Mouse (Mus musculus): Measurements from ENCODE around the gene Zfp74.
"Not testable (repeated sequence)": the region's sequence is repeated elsewhere in the genome, so short reads cannot be mapped to it uniquely, and the experiment has no call there.

The Zfp74 gene

DNA sequence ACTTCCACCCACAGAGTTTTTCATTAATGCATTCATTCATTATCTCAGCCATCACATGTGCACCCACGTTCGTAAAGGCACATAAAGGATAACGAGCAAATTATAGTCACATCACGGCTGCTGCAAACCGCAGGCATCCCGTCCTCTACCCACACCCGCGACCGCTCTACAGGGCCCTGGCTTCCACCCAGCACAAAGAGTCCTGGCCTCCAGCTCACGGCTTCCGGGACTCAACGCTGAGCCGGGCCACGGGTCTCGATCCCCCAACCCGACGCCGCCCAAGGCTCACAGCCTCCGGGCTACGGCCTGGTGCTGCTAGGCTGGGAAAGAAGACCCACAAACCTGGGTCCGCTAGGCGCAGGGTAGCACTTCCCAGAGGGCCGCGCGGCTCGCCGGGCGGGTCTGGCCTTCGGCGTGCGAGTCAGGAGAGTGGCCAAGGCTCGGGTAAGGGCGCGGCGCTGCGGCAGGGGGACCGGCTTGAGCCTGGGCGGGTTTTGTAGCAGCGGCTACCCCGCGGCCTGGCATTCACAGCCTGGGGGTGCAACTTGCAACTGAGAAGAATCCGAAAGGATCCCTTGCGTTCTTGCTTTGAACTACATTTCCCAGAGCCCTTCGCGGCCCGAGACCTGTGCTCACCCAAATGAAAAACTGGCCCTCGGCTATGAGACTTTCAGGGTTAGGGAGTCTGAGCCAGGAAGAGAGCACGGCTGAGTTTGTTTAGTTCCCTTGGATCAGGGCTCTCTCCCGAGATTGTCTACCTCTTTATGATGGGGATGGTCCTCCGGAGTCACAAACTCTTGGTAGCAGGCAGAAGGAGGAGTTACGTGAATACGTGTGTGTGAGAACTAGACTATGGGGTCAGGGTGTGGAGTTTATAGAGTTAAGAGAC, at the start of gene Zfp74:
Gene Zfp74 (minus strand): TSS at position 577 of the 889 bp plus-strand sequence.
- DNase-seq (ENCODE audit: low spot score) = peak; percentile 90

DNA sequence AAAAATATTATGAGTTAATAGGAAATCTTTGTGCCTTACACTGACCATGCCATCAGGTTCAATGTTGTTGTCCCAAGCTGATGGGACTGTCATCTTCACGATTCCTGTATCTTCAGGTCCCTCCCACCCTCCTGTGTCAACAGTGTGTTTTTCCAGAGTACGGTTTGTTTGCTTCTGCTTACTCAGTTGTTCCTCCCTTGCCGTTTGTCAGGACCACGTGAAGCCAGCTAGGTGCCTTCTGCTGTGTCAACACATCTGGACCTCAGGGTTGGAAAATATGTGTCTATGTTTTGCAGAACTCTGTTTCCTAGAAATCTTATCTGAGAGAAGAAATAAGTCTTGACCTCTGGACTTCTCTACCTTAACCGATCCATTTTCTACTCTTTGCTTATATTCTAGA, 46.7 kb upstream of the Zfp74 start:
- DNase-seq (ENCODE audit: low spot score) = no peak

DNA sequence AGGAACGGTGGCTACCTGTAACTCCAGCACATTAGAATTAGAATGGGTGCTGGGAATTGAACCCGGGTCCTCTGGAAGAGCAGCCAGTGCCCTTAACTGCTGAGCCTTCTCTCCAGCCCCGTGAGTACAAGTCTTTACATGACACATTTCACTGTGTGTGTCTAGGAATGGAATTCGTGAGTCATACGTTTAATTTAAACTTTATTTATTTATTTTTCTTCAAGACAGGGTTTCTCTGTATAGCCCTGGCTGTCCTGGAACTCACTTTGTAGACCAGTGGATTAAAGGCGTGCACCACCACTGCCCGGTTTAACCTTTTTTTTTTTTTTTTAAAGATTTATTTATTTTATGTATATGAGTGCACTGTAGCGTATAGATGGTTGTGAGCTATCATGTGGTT, 41.2 kb upstream of the Zfp74 start:
- DNase-seq (ENCODE audit: low spot score) = no peak

DNA sequence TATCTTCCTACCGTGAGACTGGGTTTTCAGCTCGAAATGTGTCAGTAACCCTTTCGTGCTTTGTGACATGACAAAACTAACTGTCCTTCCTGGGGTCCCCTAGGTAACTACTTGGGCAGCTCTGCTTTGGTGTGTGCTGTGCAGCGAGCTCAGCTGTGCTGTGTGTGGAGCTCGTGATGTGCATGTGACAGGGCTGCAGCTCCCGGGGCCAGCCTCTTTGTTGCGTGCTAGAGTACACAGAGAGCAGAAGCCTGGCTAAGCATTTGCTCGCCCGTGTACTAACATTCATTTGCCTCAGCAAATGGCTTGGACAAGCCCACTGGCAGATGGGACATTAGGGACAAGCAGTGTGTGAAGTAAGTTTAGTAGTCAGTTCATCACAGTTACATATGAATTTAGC, 39.5 kb upstream of the Zfp74 start:
- DNase-seq (ENCODE audit: low spot score) = no peak

DNA sequence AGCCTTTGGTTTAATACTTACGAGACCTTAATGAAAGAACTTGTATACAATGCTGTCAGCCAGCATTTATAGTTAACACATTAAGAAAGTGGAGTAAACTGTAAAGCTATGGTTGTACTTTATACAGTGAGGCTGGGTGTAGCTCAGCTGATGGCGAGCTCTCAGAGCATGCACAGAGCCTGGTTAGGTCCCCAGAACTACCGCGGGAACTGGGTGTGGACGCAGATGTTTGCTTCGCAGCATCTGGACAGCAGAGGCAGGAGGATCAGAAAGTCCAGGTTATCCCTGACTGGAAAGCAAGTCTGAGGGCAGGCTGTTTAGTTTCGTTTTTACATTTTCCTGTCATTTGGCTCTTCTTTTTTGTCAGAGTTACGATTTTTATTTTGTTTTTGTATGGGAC, 38.8 kb upstream of the Zfp74 start:
- no peak for DNase-seq (ENCODE audit: low spot score)

DNA sequence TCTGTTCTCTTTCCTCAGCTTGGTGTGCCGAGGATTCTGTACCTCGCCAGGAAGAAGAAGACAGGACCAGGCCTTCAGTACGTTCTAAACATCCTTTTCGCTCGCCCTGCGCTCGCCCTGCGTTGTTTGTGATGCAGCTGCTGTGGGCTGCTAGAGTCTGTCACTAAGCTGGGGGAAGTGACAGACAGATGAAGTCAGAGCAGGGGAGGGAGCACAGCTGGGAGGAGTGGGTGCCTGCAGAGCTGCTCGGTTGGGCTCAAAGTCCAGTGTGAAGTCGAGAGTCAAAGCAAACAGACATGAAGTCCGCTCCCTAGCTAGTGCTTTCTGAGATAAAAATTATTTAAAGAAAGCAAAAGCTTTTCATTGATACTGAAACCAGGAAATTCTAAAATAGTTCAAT, 35.1 kb upstream of the Zfp74 start:
- DNase-seq (ENCODE audit: low spot score) = no peak

DNA sequence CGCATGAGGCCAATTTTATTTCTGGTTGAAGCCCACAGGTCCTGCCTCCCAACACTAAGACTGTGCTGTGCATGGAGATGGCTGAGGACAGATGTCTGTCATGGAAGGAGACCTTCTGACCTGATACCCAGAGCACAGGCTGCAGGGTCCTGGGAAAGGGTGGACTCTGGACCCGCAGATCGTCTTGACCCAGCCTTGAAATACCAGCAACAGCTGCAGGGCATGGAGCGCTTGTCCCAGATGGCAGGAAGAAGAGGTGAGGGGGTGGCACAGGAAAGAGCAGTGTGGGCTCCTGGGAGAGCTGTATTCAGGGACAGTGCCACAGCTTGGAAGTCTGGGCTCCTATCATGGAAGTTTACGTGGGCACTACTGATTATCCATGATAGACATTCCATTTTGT, 33.7 kb upstream of the Zfp74 start:
- DNase-seq (ENCODE audit: low spot score) = no peak

DNA sequence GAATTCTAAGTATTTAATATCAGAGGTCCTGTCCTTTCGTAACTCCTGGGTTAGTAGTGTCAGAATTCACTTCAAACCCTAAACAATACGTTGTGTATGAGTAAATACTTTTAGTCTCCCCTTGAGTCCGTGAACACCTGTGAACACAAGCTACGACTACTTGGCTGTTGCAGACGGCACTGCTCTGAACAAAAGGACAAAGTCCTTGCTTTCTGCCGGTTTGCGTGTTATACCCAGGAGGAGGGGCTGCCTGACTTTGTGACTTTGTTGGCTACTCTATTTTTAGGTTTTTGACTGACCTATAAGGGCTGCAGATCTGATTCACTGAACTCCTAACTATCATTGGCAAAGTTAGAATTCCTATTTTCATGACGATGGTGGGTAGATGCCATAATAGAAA, 32.2 kb upstream of the Zfp74 start:
- no peak for DNase-seq (ENCODE audit: low spot score)

DNA sequence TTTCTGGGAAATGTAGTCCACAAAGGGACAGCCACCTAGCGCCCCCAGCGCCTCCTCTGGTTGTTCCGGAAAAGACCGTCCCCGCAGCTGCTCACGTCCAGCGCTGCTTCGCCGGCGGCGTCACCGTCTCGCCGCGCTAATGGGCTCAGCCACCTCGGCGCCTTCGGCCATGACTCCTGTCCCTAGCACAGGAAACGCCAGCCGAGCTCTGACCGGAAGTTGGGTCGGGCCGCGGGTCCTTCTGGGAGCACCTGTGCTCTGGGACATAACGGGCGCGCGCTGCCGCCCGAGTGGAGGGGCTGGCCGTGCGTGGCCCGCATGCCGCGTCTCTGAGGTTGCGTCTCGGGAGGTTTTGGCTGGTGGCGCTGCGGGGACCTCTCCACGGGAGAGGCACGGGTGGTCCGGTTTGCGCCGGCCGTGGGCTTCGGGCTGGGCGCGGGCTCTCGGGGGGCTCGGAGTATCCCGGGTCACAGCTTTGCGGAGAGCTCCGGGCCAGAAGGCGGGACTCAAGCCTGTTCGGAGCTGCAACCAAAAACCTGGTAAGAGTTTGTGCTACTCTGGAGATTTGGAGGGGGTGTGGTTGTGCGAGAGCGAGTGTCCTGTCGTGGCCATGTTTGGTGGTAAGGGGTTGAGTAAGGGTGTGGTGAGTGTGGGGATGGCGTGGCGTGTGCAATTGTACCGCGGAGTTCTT, 29.9 kb upstream of the Zfp74 start, which contains the start of gene Zfp568:
Gene Zfp568 (plus strand): TSS at position 266 of the 691 bp plus-strand sequence.
- DNase-seq (ENCODE audit: low spot score) = peak; percentile 97

DNA sequence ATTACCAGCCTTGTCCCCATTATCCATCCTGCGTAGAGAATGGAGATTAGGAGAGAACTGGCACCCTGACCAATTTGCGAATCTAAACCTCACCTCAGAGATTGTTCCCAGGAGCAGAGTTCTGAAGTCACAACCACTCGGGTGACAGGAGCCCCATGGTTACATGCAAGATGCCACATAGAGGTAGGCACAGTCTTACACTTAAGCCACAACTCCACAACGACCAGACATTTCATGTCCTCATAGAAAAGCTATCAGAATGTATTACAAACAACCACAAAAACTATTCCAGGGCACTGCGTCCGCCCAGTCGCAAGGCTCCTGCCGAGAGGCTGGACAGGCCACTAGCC, 29.4 kb upstream of the Zfp74 start:
- DNase-seq (ENCODE audit: low spot score) = no peak

DNA sequence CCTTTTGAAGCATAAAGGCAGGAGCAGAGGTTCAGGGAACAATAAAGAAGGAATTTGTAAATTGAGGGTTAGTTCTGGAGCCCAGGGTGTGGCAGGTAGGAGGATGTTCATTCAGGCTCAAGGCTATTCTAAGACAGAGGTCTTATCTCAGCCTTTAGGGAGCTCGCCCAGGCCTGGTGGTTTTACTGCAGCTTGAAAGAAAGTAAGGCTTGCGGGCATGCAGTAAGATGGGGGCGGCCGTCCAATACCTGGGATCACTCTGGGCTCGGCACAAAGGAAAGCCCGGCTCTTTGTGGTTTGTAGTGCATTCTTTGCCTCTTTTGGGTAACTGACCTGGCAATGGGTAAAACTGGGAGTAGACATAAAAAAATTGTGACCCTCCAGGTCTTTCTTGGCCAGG, 29.0 kb upstream of the Zfp74 start:
- DNase-seq (ENCODE audit: low spot score) = no peak

DNA sequence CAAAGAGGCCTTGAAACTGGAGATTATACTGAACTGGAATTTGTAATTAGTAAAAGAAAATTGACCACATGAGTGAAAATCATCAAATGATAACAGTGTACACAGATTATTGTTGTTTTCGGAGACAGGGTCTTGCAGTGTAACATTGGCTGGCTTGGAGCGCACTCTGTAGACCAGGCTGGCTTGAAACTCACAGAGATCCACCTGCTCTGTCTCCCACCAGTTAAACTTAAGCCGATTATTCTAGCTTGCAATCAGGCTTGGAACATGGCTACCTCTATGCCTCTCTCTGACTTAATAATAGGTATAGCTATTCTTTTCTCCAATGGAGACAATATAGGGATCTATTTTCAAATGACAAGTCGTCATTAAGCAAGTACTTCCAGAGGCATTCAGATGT, 28.5 kb upstream of the Zfp74 start:
- no peak for DNase-seq (ENCODE audit: low spot score)

DNA sequence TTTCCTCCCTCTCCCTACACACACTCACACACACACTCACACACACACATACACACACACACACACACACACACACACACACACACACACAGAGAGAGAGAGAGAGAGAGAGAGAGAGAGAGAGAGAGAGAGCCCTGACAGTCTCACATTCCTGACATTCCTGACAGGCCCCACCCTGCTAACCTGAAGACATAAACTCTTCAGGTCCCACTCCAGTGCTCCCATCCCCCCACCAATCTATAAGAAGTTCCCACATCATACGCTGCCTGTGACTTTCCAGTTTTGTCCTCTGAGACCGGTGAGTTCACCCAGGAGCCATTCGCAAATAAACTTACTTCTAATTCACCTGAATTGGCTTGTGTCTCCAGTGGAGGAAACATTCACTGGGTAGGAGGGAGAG, 28.0 kb upstream of the Zfp74 start:
- DNase-seq (ENCODE audit: low spot score) = no peak

DNA sequence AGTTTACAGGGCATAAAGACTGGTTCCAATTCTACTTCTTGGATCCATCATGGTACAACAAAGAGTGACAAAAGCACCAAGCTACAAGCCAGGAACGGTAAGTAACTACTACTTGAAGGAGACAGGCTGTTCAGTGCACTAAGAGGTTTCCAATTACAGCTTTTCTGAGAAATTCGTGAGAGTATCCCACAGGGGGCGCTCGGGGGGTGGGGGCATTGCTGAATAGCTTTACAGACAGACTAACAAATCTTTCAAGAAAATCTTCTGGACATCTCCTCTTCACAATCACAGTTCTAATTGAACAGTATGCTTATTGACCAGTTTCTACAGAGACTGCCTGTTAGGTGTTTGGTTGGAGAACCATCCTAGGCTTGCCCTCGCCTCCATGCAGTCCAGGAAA, 27.6 kb upstream of the Zfp74 start:
- DNase-seq (ENCODE audit: low spot score) = no peak

DNA sequence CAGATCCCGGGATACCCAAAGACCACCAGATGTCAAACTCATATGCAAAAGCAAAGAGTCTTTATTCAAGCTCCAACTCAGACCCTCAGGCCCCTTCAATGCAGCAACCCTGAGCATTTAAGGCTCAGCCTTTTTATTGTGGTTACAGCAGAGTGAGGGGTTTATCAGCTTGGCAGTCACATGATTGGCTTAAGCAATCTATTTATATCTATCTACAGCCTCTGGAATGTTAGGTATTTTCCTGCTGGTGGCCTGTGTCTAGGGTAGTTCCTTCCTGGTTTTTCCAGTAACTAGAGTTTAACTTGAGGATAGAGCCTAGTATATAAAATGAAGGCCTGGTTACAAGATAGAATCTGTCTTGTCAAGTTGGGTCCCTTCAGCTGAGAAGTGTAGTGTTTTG, 26.9 kb upstream of the Zfp74 start:
- DNase-seq (ENCODE audit: low spot score) = no peak

DNA sequence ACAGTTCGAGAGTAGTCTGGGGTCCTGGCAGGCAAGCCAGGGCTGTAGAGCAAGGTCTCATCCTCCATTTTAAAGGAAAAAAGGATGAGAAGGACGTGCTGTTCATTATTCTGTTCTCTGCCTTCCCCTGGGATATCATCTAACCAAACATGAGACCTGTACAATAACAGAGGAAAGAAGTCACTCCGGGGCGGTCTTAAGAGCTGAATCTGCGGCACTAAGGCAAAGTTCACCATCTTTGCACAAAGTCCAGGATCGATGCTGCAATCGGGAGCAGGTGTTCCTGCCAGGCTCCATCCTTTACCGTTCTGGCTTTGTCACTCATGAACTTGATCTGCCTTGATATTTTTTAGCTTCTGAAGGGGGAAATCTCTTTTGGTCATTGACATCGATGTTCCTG, 16.8 kb upstream of the Zfp74 start:
- no peak for DNase-seq (ENCODE audit: low spot score)

DNA sequence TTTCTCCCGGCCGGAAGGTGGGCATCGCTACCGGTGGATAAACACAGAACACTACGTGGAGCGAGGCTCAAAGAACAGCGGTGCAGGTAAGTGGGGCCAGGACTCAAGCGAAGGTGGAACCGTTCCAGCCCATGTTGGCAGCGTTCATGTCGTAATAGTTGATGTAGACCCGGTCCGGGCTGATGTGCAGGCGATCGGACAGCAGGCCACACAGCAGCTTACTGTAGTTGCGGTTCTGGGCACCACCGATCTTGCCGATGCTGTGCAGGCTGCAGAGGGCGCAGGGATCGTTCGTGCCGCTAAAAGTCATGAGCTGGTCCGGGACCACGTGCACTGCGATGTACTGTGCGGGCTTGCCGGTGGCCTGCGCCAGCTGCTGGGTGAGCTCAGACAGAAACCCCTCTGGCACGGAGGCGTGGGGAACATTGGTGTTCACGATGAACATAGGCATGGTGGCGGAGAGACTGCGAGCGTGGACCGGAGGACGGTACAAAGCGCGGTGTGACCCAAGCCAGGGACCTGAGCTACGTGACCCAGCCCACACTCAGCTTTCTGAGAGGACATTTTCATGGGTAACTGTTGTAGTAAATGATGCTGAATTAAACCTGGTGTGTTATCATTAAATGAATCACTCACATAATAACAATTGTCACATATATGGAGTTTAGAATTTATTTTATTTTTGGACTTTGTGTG, 11.4 kb upstream of the Zfp74 start:
- DNase-seq (ENCODE audit: low spot score) = not testable (repeated sequence)

DNA sequence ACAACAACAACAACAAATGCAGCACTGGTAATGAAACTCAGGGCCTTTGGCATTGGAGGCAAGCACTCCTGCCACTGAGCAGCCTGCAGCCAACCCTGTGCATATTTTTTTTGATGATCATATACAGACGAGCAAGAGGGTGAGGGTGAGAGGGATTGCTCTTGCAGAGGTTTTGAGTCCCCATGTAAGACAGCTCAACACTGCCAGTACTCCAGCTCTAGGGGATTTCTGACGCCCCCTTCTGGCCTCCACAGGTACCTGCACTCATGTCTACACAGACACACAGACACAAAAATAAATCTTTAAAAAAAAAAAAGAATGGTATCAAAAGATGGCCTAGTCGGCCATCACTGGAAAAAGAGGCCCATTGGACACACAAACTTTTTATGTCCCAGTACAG, 5.1 kb upstream of the Zfp74 start:
- no peak for DNase-seq (ENCODE audit: low spot score)

DNA sequence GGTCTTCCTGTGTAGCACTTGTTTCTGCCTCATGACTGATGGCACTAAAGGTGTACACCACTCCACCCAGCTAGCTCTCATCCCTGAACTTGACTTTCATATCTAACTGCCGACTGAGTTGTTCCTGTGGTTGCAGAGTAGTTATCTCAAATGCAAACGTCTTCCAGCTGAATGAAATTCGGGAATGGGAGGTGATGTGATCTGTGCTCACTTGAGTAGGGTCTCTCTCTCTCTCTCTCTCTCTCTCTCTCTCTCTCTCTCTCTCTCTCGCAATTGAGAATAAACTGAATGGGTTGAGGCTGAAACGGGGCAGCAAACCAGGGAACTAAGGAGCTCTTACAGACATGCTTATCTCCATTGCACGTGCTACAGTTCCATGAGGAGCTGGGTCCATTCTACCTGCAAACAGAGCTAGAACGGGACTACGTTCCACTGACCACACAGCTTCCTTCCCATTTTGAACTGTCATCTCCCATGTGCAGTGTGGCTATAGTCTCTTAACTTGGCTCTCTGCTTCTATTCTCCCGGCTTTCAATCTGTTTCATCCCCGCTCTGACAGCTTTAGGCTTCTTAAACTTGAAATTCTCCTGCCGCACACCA, 4.3 kb upstream of the Zfp74 start:
- DNase-seq (ENCODE audit: low spot score) = no peak

DNA sequence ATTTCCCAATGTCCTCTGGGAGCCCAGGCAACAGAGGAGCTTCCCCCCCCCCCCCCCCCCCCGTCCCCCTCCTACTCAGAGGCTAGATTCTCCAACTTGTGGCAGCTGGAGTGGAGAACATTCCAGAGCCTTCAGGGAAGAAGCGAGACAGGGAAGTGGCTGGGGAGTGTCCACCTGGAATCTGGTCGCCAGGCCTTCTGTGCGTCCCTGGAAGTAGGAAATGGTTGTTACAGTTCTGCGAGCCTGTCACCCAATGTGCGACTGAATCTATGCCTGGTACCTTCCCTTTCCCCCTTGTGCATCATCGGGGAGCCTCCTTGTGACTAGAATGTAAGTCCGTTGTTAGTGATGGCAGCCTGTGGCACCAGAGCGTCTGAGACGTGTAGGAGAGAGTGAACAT, 2.4 kb upstream of the Zfp74 start:
- DNase-seq (ENCODE audit: low spot score) = no peak

DNA sequence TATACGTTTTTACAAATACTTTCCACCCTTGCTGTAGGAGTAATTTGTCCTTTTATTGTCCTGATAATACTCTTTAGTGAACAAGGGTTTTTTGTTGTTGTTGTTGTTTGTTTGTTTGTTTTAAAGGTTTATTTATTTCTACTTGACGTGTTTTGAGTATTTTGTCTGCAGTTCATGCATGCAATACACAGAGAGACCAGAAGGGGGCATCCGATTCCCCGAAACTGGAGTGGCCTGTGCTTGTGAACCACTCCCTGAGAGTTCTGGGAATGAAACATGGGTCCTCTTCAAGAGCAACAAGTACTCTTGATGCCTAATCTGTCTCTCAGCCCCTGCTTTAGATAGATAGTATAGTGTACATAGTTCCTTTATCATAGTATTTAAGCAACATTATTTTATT, 842 bp upstream of the Zfp74 start:
- peak; percentile 66 for DNase-seq (ENCODE audit: low spot score)

DNA sequence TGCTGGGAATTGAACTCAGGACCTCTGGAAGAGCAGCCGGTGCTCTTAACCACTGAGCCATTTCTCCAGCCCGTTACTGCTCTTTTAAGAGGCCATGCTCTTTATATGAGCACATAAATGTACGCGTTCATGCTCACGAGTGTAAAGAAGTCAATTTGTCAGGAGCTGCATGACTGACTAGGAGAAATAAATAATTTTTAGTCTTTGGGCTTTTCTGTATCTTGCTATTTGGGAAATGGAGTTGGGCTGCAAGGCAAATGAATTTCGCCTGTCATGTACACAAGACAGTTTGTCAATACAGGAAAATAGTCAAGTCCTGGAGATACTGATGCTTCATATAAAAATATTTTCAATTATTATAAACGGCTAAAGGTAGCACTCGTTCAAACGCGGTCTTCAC, 803 bp downstream of the Zfp74 start:
- no peak for DNase-seq (ENCODE audit: low spot score)

DNA sequence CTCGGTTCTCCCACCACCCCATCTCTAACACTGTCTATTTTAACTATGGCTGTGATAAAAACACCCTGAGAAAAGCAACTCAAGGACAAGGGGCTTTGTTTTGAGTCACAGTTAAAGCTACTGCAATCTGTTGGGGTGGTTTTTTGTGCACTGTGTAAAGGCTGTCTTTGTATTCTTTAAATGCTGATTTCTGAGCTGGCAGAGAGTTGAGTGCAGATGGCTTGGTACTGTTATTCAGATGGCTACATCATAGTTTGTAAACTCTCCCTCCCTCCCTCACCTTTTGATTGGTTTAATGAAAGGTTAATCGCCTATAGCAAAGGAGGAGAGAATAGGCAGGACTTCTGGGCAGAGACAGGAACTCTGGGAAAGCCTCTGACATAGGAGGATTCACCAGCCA, 9.7 kb downstream of the Zfp74 start:
- DNase-seq (ENCODE audit: low spot score) = no peak
